Mouse (Mus musculus) spleen, adult 2 months (tissue): ENCODE results near the gene Scgb1a1. TPM values are rescaled to one million over a fixed set of nuclear protein-coding genes. Genes with fewer than 3 reads are reported as not detected.
A peak's percentile ranks its signal among the peaks of the same experiment; 100 is the strongest.

Experiments
- DNase-seq, 2 experiments: peaks; one replicate each; pipeline versions ENCODE4 v3.0.0 to v3.0.0-alpha.2; 2012 to 2021; ENCODE audit warnings: low spot score in 2 of 2, low read depth in 1 of 2
- H3K27ac ChIP-seq: fragments of 200-500 bp; 2 replicates; pipeline ENCODE4 v1.5.1; 2012; ENCODE audit warnings: low read length, inconsistent platforms; ENCODE audit not compliant: insufficient read depth
- H3K27me3 ChIP-seq: fragments of 200-500 bp; 2 replicates; pipeline ENCODE4 v1.6.1; 2012; ENCODE audit warnings: mild to moderate bottlenecking, moderate library complexity, low read length, inconsistent platforms; ENCODE audit not compliant: control insufficient read depth, insufficient read depth
- H3K36me3 ChIP-seq: fragments of 200-500 bp; 2 replicates; pipeline ENCODE4 v1.6.1; 2012; ENCODE audit warnings: mild to moderate bottlenecking, low read length, inconsistent platforms; ENCODE audit not compliant: control insufficient read depth, insufficient read depth
- H3K4me1 ChIP-seq: fragments of 200-500 bp; 2 replicates; pipeline ENCODE4 v1.6.1; 2011; ENCODE audit warnings: inconsistent platforms; ENCODE audit not compliant: control insufficient read depth, insufficient read depth, insufficient read length
- H3K4me3 ChIP-seq: fragments of 200-500 bp; 2 replicates; pipeline ENCODE4 v1.5.1; 2011; ENCODE audit warnings: mild to moderate bottlenecking, inconsistent platforms; ENCODE audit not compliant: insufficient read depth, insufficient read length; ENCODE audit errors: extremely low read depth
- CTCF ChIP-seq: fragments of 200-500 bp; IDR thresholded peaks from 2 replicates; pipeline ENCODE4 v1.5.1; 2011; ENCODE audit warnings: mild to moderate bottlenecking, inconsistent platforms; ENCODE audit not compliant: insufficient read depth, insufficient read length, insufficient replicate concordance; ENCODE audit errors: extremely low read depth
- POLR2A ChIP-seq: fragments of 200-500 bp; IDR thresholded peaks from 2 replicates; pipeline ENCODE4 v1.6.1; 2011; ENCODE audit warnings: low read depth, low read length, inconsistent platforms
- WGBS: fragments of 180-500 bp; shearing (Covaris S2); methylation state at CpG from one replicate; pipeline ENCODE4 v1.1.7; 2018; 5-methylcytosine and 5-hydroxymethylcytosine counted together
- polyA plus RNA-seq: library from polyadenylated mRNA; depleted of rRNA; stranded (reverse); fragments of >200 nt; gene quantifications from 2 replicates; pipeline ENCODE4 v1.2.3, GENCODE M21; 2012

The Scgb1a1 gene
- polyA plus RNA-seq, 1 experiment, result 0.91 TPM

DNA sequence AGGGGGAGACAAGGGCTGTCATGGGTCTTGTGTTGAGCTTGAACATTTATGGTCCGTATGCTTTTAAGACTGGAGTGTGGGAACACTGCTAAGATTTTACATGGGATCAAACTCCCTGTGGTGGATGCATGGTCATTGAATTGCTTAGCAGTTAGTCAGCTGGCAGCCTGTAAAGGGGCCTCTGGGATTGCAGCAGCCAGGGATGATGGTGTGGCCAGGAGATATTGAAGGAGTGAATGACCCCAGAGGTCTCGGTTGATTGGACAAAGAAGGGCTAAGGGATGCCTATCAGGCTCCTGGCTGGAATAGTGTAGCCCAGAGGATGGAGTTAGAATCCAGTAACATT, 4.8 kb downstream of the Scgb1a1 start:
- TF ChIP-seq CTCF, result no peak
- TF ChIP-seq POLR2A, result no peak
- no peak for DNase-seq
- no peak overlapping the region for H3K4me3 ChIP-seq
- H3K4me1 ChIP-seq, result peaks cover 2% of the 10 kb centered on the region; the same call in 1 of the 2 replicates
- 93% methylated on average over 2 of the region's 2 CpGs for WGBS
- no peaks in the 10 kb centered on the region for H3K27me3 ChIP-seq
- H3K27ac ChIP-seq, result no peak overlapping the region
- no peaks in the 10 kb centered on the region for H3K36me3 ChIP-seq

DNA sequence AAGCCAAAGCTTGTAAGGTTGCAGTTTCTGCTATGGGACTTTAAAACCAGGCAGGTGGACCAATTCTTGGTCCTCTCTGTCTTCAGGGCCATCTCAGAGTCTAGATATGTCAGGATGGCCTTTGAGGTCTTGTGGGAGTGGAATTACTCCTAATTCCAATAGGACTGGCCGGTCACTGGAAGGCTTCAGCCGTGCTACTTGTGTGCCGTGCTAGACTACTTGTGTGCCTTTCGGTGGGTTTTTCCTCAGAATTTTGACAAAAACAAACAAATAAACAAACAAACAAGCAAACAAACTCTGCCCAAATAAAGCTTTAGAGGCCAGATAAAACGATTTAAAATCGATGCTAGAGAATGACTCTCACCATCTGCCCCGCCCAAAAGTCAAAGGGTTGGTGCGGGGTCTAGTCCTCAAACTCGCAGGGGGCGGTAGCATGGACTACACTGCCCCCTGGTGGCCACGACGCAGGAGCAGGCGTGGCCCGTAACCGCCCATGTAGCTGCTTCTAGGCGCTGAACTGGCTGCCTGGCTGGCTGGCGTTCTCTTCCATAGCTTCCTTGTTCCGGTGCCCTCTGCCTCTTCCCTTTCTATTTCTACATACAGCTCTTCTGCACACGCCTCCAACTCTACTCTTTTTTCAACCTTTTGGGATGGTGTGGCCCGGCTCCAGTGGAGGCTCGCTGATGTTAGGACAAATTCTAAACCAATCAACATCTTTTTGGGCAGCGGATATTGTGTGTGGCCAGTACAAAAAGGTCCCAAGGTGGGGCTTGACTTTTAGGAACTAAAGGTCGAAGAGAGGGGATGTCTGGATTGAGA, 5.4 kb downstream of the Scgb1a1 start:
- 23% methylated on average over 23 of the region's 23 CpGs for WGBS
- peak; percentile 98 for TF ChIP-seq CTCF
- no peak for TF ChIP-seq POLR2A
- no peak overlapping the region for H3K4me3 ChIP-seq
- peaks cover 2% of the 10 kb centered on the region; the same call in 1 of the 2 replicates for H3K4me1 ChIP-seq
- peak; percentile 55 to 75 for DNase-seq
- no peaks in the 10 kb centered on the region for H3K27me3 ChIP-seq
- no peaks in the 10 kb centered on the region for H3K36me3 ChIP-seq
- no peak overlapping the region for H3K27ac ChIP-seq

DNA sequence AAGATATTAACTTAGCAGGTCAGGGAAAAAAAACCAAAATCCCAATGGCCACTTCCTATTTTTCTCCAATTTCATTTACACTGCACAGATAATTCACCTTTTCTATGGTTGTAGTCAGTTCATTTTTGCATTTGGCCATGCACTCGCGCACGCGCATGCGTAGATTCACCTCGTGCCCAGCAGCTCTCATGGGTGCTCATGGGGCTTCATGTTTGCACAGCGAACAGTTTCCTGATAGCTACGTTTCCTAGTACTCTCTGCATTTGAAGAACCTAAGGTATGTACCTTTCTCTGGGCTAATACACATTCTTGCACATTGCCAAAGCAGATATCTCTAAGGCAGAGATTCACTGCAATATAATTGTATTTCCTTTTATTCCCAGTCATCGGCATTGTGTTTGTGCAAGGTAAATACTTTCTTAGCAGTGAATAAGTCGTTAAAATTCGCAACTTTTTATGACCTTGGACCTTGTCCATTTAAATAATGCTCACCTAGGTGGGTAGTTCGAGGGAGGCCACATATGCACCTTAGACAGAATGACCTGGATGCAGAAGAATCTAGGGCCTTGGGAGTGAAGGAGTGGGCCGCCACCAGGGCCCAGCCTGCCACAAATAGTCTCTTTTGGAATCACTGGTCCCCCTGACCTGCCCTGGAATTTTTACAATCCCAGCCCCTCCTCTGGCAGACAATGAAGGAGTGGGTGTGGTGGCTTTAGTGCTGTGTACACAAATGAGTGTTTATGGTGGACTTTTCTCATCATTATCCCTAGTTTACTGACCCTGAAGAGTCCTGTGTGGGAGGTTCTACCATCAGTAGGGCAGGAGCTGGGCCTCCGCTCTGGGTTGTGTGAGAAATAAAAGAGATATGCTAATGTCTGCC, 6.2 kb downstream of the Scgb1a1 start:
- no peaks in the 10 kb centered on the region for H3K36me3 ChIP-seq
- H3K4me3 ChIP-seq, result no peak overlapping the region
- no peak overlapping the region for H3K27ac ChIP-seq
- no peak for DNase-seq
- no peak for TF ChIP-seq CTCF
- TF ChIP-seq POLR2A, result no peak
- 93% methylated on average over 14 of the region's 14 CpGs for WGBS
- peaks cover 2% of the 10 kb centered on the region; the same call in 1 of the 2 replicates for H3K4me1 ChIP-seq
- no peaks in the 10 kb centered on the region for H3K27me3 ChIP-seq

DNA sequence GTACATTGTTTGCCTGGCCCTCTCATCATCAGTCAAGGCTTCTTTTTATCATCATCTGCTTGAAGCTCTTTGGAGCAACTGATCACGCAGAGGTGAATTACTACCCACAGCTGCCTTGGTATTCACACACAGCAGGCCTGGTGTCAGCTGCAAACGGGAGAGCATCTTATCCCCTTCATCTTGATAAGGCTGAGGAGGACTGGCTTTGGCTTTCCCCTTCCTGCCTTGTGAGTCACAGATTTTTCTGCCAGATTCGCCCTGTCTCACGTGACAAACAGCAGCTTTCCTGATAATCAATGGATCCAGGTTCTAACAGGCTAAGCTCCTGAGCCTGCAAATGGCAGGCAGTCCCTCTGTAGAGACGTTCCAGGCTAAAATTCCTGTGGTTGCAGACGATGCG, 7.8 kb downstream of the Scgb1a1 start:
- Histone ChIP-seq H3K27me3 (no peaks in the 10 kb centered on the region), H3K4me1 (peaks cover 5% of the 10 kb centered on the region; the same call in 1 of the 2 replicates), H3K27ac (no peak overlapping the region), H3K4me3 (no peak overlapping the region), H3K36me3 (no peaks in the 10 kb centered on the region)
- TF ChIP-seq POLR2A (no peak), CTCF (no peak)
- WGBS, result 66% methylated on average over 7 of the region's 7 CpGs
- no peak for DNase-seq

DNA sequence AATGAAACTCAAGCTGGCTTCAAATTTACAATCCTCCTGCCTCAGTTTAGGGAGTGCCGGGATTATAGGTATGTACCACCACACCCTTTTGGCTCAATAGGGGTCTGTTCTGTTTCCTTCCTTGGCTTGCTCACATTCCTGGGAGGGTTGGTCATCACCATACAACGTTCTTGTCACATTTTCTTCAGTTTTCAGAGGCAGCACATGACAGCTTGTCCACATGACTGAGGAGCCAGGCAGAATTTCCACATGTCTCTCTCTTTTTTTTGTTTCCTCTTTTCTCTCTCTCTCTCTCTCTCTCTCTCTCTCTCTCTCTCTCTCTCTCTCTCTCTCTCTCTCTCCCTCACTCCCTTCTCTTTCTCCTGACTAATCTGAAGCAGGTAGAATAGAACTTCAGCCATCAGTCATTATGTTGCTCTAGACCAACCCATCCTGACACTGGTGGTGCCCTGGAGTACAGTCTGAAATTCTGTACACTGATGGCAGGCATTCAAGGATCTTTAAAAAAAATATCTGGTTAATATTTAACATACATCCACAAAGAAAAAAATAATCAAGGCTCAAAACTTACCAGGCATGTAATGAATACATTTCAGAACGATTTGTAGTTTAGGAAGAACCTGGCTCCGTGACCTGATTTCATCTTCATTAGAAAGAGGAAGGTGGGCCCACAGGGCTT, 10.6 kb downstream of the Scgb1a1 start:
- no peak for TF ChIP-seq POLR2A
- TF ChIP-seq CTCF, result no peak
- H3K4me3 ChIP-seq, result no peak overlapping the region
- H3K27ac ChIP-seq, result no peak overlapping the region
- H3K27me3 ChIP-seq, result no peaks in the 10 kb centered on the region
- no peaks in the 10 kb centered on the region for H3K36me3 ChIP-seq
- DNase-seq, result no peak
- peaks cover 12% of the 10 kb centered on the region; the same call in 1 of the 2 replicates for H3K4me1 ChIP-seq
- WGBS, result 72% methylated on average over 4 of the region's 4 CpGs

DNA sequence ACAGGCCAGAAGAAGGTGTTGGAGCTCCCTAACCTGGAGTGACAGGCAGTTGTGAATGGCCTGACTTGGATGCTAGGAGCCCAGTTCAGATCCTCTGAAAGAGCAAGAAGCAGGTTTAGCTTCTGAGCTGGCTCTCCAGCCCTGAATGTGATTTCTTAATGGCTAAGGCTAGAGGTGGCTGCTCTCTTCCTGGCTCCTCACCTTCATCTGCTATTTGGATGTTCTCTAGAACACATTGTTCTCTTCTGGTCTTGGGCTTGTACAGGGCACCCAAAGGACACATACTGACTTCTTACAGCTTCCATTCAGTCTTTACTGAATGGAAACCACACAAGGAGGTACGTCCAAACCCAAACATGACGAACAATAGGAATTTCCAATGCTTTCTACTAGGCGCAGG, 11.7 kb downstream of the Scgb1a1 start:
- H3K27ac ChIP-seq, result no peak overlapping the region
- H3K27me3 ChIP-seq, result no peaks in the 10 kb centered on the region
- no peak for DNase-seq
- H3K4me1 ChIP-seq, result peaks cover 20% of the 10 kb centered on the region; the same call in 1 of the 2 replicates
- 88% methylated on average over 3 of the region's 3 CpGs for WGBS
- H3K36me3 ChIP-seq, result no peaks in the 10 kb centered on the region
- TF ChIP-seq POLR2A (no peak), CTCF (no peak)
- no peak overlapping the region for H3K4me3 ChIP-seq
